Mouse (Mus musculus) embryonic facial prominence, embryonic 13.5 days (tissue): Measurements from ENCODE around the gene Dmkn. TPM values are rescaled to one million over a fixed set of nuclear protein-coding genes. Genes with fewer than 3 reads are reported as not detected.
A peak's percentile ranks its signal among the peaks of the same experiment; 100 is the strongest.
"Not testable (repeated sequence)": the region's sequence is repeated elsewhere in the genome, so short reads cannot be mapped to it uniquely, and the experiment has no call there.

ENCODE experiments used
- ATAC-seq: fragments of 200-750 bp; cut with Nextera tagmentation; 2 replicates; pipeline ENCODE4 v1.8.0; 2017; ENCODE audit warnings: low read depth; ENCODE audit not compliant: insufficient number of reproducible peaks, insufficient read depth, low FRiP score, low TSS enrichment
- H3K27ac ChIP-seq: fragments of 300-500 bp; sonication (generic); 2 replicates; pipeline ENCODE4 v1.5.1; 2015; ENCODE audit warnings: moderate library complexity, mild to moderate bottlenecking, inconsistent platforms
- H3K27me3 ChIP-seq: fragments of 300-500 bp; sonication (generic); 2 replicates; pipeline ENCODE4 v1.6.1; 2015; ENCODE audit warnings: mild to moderate bottlenecking, inconsistent platforms
- H3K36me3 ChIP-seq: fragments of 300-500 bp; sonication (generic); 2 replicates; pipeline ENCODE4 v1.6.1; 2015; ENCODE audit warnings: mild to moderate bottlenecking, inconsistent platforms
- H3K4me1 ChIP-seq: fragments of 300-500 bp; sonication (generic); 2 replicates; pipeline ENCODE4 v1.6.1; 2015; ENCODE audit warnings: inconsistent platforms
- H3K4me2 ChIP-seq: fragments of 300-500 bp; sonication (generic); 2 replicates; pipeline ENCODE4 v1.6.1; 2015; ENCODE audit warnings: moderate library complexity, mild to moderate bottlenecking, inconsistent platforms
- H3K4me3 ChIP-seq: fragments of 300-500 bp; sonication (generic); 2 replicates; pipeline ENCODE4 v1.5.1; 2015; ENCODE audit warnings: mild to moderate bottlenecking, inconsistent platforms
- H3K9ac ChIP-seq: fragments of 300-500 bp; sonication (generic); 2 replicates; pipeline ENCODE4 v1.6.1; 2015; ENCODE audit warnings: mild to moderate bottlenecking, inconsistent platforms
- H3K9me3 ChIP-seq: fragments of 300-500 bp; sonication (generic); 2 replicates; pipeline ENCODE4 v1.6.1; 2016; ENCODE audit warnings: inconsistent platforms
- WGBS: fragments of 180-500 bp; shearing (Covaris S2); methylation state at CpG from one replicate; pipeline ENCODE4 v1.1.7; 2015; ENCODE audit warnings: mixed read lengths; 5-methylcytosine and 5-hydroxymethylcytosine counted together
- polyA plus RNA-seq: library from polyadenylated mRNA; unstranded; fragments of >200 nt; fragmentation: Nextera tagmentation; extraction: Ambion mirVana; gene quantifications from 2 replicates; pipeline ENCODE4 v1.2.1, GENCODE M21; 2015

Dmkn gene
- polyA plus RNA-seq, 1 experiment from 2014 or later = 22.3 TPM

- H3K9me3 ChIP-seq, H3K4me1 ChIP-seq, H3K27me3 ChIP-seq, H3K27ac ChIP-seq, H3K4me2 ChIP-seq, H3K4me3 ChIP-seq, H3K9ac ChIP-seq, ATAC-seq: not testable (repeated sequence)
- H3K36me3 ChIP-seq = peaks cover 18% of the 10 kb centered on the region
- 78% methylated on average over 2 of the region's 2 CpGs for WGBS
Measured at GRCm38 (mm10) chr7:30742570-30742969, 21.0 kb upstream of the Dmkn start.

- whole genome bisulfite sequencing = 69% methylated on average over 1 of the region's 4 CpGs
- H3K9me3 ChIP-seq, H3K27ac ChIP-seq, H3K4me3 ChIP-seq, H3K4me1 ChIP-seq, H3K9ac ChIP-seq, H3K4me2 ChIP-seq, ATAC-seq, H3K27me3 ChIP-seq: not testable (repeated sequence)
- H3K36me3 ChIP-seq = peaks cover 21% of the 10 kb centered on the region
Measured at GRCm38 (mm10) chr7:30743617-30744016, 19.9 kb upstream of the Dmkn start, which contains the start of gene Gapdhs. Gene Gapdhs (minus strand): TSS chr7:30743681.

GRCm38 (mm10) chr7:30744022-30744598, 19.4 kb upstream of the Dmkn start:
- Histone ChIP-seq H3K9ac (no peak overlapping the region), H3K9me3 (peaks cover 4% of the 10 kb centered on the region; the same call in 1 of the 2 replicates), H3K36me3 (peaks cover 21% of the 10 kb centered on the region), H3K4me1 (peaks cover 7% of the 10 kb centered on the region; the same call in 1 of the 2 replicates), H3K27me3 (no peaks in the 10 kb centered on the region), H3K4me3 (no peak overlapping the region), H3K4me2 (no peak overlapping the region), H3K27ac (no peak overlapping the region)
- ATAC-seq = no peak
- WGBS = 54% methylated on average over 4 of the region's 4 CpGs

- Histone ChIP-seq H3K4me1 (peaks cover 7% of the 10 kb centered on the region; the same call in 1 of the 2 replicates), H3K27me3 (no peaks in the 10 kb centered on the region), H3K4me2 (no peak overlapping the region), H3K27ac (no peak overlapping the region), H3K9ac (no peak overlapping the region), H3K4me3 (no peak overlapping the region), H3K9me3 (peaks cover 4% of the 10 kb centered on the region; the same call in 1 of the 2 replicates), H3K36me3 (peaks cover 8% of the 10 kb centered on the region)
- no peak for ATAC-seq
- WGBS = 85% methylated on average over 7 of the region's 7 CpGs
Measured at GRCm38 (mm10) chr7:30747525-30748204, 15.9 kb upstream of the Dmkn start.

- no peaks in the 10 kb centered on the region for H3K27me3 ChIP-seq
- no peak overlapping the region for H3K27ac ChIP-seq
- no peak overlapping the region for H3K4me3 ChIP-seq
- no peak overlapping the region for H3K9ac ChIP-seq
- H3K36me3 ChIP-seq = peaks cover 28% of the 10 kb centered on the region
- peaks cover 1% of the 10 kb centered on the region; the same call in 1 of the 2 replicates for H3K9me3 ChIP-seq
- WGBS = 73% methylated on average over 13 of the region's 13 CpGs
- no peak for ATAC-seq
- H3K4me1 ChIP-seq = no peaks in the 10 kb centered on the region
- no peak overlapping the region for H3K4me2 ChIP-seq
Measured at GRCm38 (mm10) chr7:30749824-30750606, 13.5 kb upstream of the Dmkn start.

- Histone ChIP-seq H3K27me3 (no peaks in the 10 kb centered on the region), H3K9ac (no peak within 1 kb of the TSS), H3K27ac (no peak within 1 kb of the TSS), H3K4me2 (no peak within 1 kb of the TSS), H3K4me3 (no peak within 1 kb of the TSS), H3K4me1 (no peaks in the 10 kb centered on the region), H3K9me3 (peaks cover 5% of the 10 kb centered on the region; the same call in 1 of the 2 replicates), H3K36me3 (peaks cover 40% of the 10 kb centered on the region)
- ATAC-seq = no peak
- 80% methylated on average over 5 of the region's 5 CpGs for WGBS
Measured at GRCm38 (mm10) chr7:30751086-30751669, 12.4 kb upstream of the Dmkn start, which contains the start of gene Sbsn. Gene Sbsn (plus strand): TSS chr7:30751471.

GRCm38 (mm10) chr7:30757001-30757400, 6.6 kb upstream of the Dmkn start:
- H3K4me2 ChIP-seq = no peak overlapping the region
- H3K9ac ChIP-seq = no peak overlapping the region
- H3K4me3 ChIP-seq = no peak overlapping the region
- no peak for ATAC-seq
- H3K27ac ChIP-seq = no peak overlapping the region
- H3K4me1 ChIP-seq = no peaks in the 10 kb centered on the region
- peaks cover 34% of the 10 kb centered on the region for H3K36me3 ChIP-seq
- WGBS = 73% methylated on average over 3 of the region's 3 CpGs
- no peaks in the 10 kb centered on the region for H3K27me3 ChIP-seq
- H3K9me3 ChIP-seq = peaks cover 5% of the 10 kb centered on the region; the same call in 1 of the 2 replicates

GRCm38 (mm10) chr7:30758853-30759252, 4.7 kb upstream of the Dmkn start:
- peaks cover 26% of the 10 kb centered on the region for H3K36me3 ChIP-seq
- no peak overlapping the region for H3K9ac ChIP-seq
- no peak overlapping the region for H3K27ac ChIP-seq
- no peak overlapping the region for H3K4me3 ChIP-seq
- no peaks in the 10 kb centered on the region for H3K27me3 ChIP-seq
- H3K4me1 ChIP-seq = no peaks in the 10 kb centered on the region
- no peak for ATAC-seq
- 22% methylated on average over 4 of the region's 4 CpGs for WGBS
- H3K9me3 ChIP-seq = peaks cover 5% of the 10 kb centered on the region; the same call in 1 of the 2 replicates
- H3K4me2 ChIP-seq = no peak overlapping the region

- Histone ChIP-seq H3K27ac (no peak overlapping the region), H3K4me2 (no peak overlapping the region), H3K4me3 (no peak overlapping the region), H3K4me1 (no peaks in the 10 kb centered on the region), H3K9ac (no peak overlapping the region), H3K27me3 (peaks cover 16% of the 10 kb centered on the region), H3K36me3 (no peaks in the 10 kb centered on the region), H3K9me3 (no peaks in the 10 kb centered on the region)
- WGBS = 73% methylated on average over 4 of the region's 4 CpGs
- ATAC-seq = no peak
Measured at GRCm38 (mm10) chr7:30761769-30762352, 1.7 kb upstream of the Dmkn start.

GRCm38 (mm10) chr7:30765173-30765572, 1.6 kb downstream of the Dmkn start:
- Histone ChIP-seq H3K27me3 (peaks cover 31% of the 10 kb centered on the region), H3K4me1 (no peaks in the 10 kb centered on the region), H3K36me3 (no peaks in the 10 kb centered on the region), H3K4me2 (peak overlapping the region; percentile 14; the same call in 1 of the 2 replicates), H3K27ac (no peak overlapping the region), H3K4me3 (no peak overlapping the region), H3K9me3 (no peaks in the 10 kb centered on the region), H3K9ac (no peak overlapping the region)
- 36% methylated on average over 11 of the region's 11 CpGs for WGBS
- ATAC-seq = no peak

GRCm38 (mm10) chr7:30766408-30766807, 2.9 kb downstream of the Dmkn start:
- WGBS = 83% methylated on average over 4 of the region's 4 CpGs
- Histone ChIP-seq H3K27ac (no peak overlapping the region), H3K27me3 (peaks cover 31% of the 10 kb centered on the region), H3K4me1 (no peaks in the 10 kb centered on the region), H3K9ac (no peak overlapping the region), H3K9me3 (no peaks in the 10 kb centered on the region), H3K4me2 (no peak overlapping the region), H3K36me3 (no peaks in the 10 kb centered on the region), H3K4me3 (no peak overlapping the region)
- no peak for ATAC-seq
